Mouse (Mus musculus): ENCODE measurements around the gene Emg1. TPM values are rescaled to one million over a fixed set of nuclear protein-coding genes. Genes with fewer than 3 reads are reported as not detected.
A peak's percentile ranks its signal among the peaks of the same experiment; 100 is the strongest.

The Emg1 gene
- total RNA-seq, 2 experiments from 2014 or later, result 42.9 to 48.8 TPM

- no peak for DNase-seq (ENCODE audit: low spot score in 2 of 2)
- intact Hi-C loops (cut with DNase I), result no loop called here
These were observed 31.0 kb upstream of the Emg1 start for GRCm38 (mm10) chr6:124742839-124743514.

DNA sequence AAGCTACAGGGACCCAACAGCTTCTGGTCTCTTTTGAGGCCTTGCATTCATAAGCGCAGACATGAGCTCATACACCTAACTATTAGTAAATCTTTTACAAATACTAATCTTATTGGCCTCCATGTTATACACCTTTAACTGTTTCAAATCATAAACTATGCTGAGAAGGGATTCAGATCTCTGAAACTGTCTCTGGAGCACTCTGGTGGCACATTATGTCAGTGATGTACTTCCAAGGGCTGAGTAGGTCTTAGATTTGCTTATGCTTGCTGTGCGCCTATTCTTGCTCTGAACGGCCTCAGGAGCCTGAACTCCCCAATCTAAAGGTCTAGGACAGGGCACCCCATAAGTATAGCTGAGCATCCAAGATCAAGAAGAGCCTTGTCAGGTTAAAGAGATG lies 29.9 kb upstream of the Emg1 start:
- no peak for DNase-seq (ENCODE audit: low spot score in 2 of 2)
- intact Hi-C loops (cut with DNase I), result loop anchor here (2.0 kb wide), 2 partner anchors 29 to 63 kb away; partner anchors contain the start of genes Emg1 and Phb2

DNA sequence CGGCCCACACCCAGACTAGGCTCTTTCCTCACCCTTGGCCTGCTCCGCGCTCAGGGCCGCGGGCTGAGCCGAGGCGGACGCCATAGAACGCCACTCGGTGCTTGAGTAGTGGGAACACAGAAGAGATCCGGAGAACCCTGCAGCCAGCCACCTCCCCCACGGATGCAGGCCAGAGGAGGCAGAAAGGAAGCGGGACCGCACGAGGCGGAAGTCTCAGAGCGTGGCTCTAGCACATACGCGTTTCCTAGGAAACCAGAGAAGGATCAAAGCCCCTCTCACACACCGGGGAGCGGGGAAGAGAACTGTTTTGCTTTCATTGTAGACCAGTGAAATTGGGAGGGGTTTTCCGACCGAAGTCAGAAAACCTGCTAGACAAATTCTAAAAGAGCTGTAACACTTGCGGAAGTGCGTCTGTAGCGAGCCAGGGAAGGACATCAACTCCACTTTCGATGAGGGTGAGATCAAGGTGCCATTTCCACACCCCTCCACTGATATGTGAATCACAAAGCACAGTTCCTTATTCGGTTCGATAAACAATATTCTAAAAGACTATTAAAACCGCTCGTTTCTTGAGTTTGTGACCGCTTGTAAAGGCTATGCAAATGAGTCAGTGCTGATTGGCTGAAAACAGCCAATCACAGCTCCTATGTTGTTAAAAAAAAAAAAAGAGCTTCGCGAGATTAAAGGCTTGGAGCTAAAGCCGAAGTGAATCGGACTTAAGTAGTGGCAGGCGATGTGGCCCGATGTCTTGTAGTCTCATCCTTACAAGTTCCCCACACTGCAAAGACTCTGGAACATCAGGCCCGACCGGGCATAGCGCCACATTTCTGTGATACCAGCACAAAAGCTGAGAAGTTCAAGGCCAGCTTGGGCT lies 29.1 kb upstream of the Emg1 start, which contains the start of gene Grcc10:
TSS of gene Grcc10 (minus strand) at position 487 of the 874 bp plus-strand sequence.
- peak; percentile 91 to 96 for DNase-seq (ENCODE audit: low spot score in 2 of 2)
- intact Hi-C loops (cut with DNase I), result loop anchor here (2.0 kb wide), 2 partner anchors 28 to 64 kb away; partner anchors contain the start of genes Emg1 and Phb2

DNA sequence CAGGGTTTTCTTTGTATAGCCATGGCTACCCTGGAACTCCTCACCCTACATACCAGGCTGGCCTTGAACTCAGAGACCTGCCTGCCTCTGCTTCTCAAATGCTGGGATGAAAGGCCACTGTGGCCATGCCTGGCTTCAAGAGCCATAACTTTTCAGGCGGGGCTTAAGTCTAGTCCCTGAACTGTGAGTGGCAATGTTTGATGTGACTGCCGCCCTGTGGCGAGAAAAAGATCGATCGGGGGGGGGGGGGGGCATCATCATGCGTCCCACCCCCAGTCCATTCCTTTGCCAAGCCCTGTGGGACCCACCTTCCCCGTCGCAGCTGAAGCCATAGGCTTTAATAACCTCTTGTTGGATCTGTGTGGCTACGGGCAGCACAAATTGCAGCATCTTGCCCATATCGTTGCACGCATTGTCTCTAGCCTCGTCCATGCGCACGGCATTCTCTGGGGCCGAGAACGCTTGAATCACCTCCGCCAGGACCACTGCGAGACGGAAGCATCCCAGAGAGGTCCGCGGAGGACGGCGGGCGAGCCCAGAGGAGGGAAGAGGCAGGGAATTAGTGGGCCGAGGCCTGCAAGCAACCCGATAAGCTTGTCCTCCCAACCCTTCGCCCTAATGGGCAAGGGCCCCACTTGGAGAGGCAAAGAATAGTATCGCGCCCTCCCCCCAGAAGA lies 28.4 kb upstream of the Emg1 start:
- intact Hi-C loops (cut with DNase I), result loop anchor here (2.0 kb wide), 2 partner anchors 28 to 64 kb away; partner anchors contain the start of genes Emg1 and Phb2
- DNase-seq (ENCODE audit: low spot score in 2 of 2), result peak in 1 of 2 experiments; percentile 61

DNA sequence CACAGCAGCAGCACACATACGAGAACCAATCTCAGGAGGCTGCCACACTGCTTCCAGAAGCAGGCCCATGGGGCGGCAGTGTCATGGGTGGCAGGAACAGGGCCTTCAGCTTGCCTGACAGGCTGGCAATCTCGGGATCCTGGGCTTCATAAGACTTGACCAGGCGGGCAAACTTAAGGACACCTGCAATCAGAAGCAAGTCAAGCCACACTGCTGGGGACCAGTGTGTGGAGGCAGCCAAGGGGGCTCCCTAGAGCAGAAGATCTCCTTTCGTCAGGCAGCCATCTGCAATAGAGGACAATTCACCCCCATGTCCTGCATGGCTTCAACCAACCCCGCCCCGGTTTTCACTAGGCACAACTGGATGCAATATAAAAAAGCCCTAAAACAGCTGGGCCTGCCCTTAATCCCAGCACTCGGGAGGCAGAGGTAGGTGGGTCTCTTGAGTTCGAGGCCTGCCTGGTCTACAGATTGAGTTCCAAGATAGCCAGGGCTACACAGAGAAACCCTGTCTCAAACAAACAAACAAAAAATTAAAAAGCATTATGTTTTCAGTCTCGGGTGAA lies 27.3 kb upstream of the Emg1 start:
- no peak for DNase-seq (ENCODE audit: low spot score in 2 of 2)
- intact Hi-C loops (cut with DNase I), result no loop called here

GRCm38 (mm10) chr6:124738511-124739023 lies 26.6 kb upstream of the Emg1 start, which contains the start of gene Ptpn6:
Ptpn6 (minus strand) TSS chr6:124738714.
- intact Hi-C loops (cut with DNase I), result no loop called here

GRCm38 (mm10) chr6:124737040-124737439 lies 25.1 kb upstream of the Emg1 start:
- intact Hi-C loops (cut with DNase I), result no loop called here
- peak in 1 of 2 experiments; percentile 63 for DNase-seq (ENCODE audit: low spot score in 2 of 2)

More at GRCm38 (mm10) chr6:124738511-124739023, 26.6 kb upstream of the Emg1 start, which contains the start of gene Ptpn6:
- DNase-seq (ENCODE audit: low spot score in 2 of 2), result no peak

DNA sequence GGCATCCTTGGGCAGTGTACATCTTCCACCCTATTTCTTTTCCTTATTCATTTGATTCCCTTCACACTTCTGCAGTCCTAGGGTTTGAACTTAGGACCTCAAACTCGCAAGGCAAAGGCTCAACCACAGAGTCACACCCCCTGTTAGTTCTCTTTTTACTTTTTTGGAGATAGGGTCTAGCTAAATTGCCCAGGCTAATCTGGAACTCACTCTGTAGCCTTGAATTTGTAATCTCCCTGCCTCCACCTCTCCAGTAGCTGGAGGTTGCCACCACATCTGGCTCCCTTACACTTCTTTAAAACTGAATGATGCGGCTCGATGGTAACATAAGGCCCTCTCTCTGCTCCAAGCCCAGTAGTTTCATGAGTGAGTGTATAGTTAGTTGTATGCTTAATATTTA lies 22.4 kb upstream of the Emg1 start:
- intact Hi-C loops (cut with DNase I), result no loop called here
- DNase-seq (ENCODE audit: low spot score in 2 of 2), result no peak

GRCm38 (mm10) chr6:124732476-124733370 lies 20.7 kb upstream of the Emg1 start:
- intact Hi-C loops (cut with DNase I), result no loop called here
- no peak for DNase-seq (ENCODE audit: low spot score in 2 of 2)

GRCm38 (mm10) chr6:124731038-124731437 lies 19.1 kb upstream of the Emg1 start:
- intact Hi-C loops (cut with DNase I), result no loop called here
- no peak for DNase-seq (ENCODE audit: low spot score in 2 of 2)

- intact Hi-C loops (cut with DNase I), result no loop called here
- DNase-seq (ENCODE audit: low spot score in 2 of 2), result no peak
These were observed 18.1 kb upstream of the Emg1 start for GRCm38 (mm10) chr6:124729850-124730705.

DNA sequence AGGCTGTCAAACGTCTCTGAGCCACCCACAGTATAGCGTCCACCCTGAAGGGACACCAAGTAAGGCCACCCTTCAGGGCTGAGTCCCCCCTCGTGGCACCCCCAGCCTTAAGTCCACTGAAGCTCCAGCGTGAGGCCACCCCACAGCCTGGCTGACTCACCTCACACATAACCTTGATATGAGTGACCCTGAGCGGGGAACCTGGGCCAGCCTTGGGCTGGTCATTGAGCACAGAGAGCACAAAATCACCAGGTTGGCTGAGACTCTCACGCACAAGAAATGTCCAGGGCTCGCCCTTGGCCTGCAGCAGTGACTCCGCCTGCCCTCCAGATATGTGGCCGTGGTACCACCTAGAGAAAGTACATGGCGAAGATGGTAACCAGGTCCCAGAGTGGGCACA lies 16.6 kb upstream of the Emg1 start:
- DNase-seq (ENCODE audit: low spot score in 2 of 2), result no peak
- intact Hi-C loops (cut with DNase I), result no loop called here

GRCm38 (mm10) chr6:124724472-124724871 lies 12.5 kb upstream of the Emg1 start:
- no peak for DNase-seq (ENCODE audit: low spot score in 2 of 2)
- intact Hi-C loops (cut with DNase I), result no loop called here

DNA sequence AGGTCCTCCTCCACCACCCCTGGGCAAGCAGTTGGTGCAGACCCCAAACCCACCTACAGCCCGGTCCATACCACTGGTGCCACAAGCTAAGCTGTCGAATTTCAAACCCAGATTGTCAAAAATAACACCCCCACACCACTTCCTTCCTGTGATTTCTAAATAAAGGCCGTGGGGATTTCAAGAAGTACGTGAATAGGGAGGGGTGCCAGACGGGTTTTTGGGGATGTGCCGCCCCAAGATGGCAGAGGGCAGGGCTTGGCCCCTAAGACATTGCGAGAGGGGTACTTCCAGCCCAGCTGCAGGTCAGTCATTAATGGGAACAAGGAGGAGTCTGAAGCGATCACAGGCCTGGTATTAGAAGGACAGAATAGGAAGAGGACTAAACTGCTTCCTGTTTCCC lies 11.6 kb upstream of the Emg1 start:
- DNase-seq (ENCODE audit: low spot score in 2 of 2), result no peak
- intact Hi-C loops (cut with DNase I), result no loop called here

GRCm38 (mm10) chr6:124722876-124723473 lies 11.0 kb upstream of the Emg1 start:
- no peak for DNase-seq (ENCODE audit: low spot score in 2 of 2)
- intact Hi-C loops (cut with DNase I), result no loop called here

DNA sequence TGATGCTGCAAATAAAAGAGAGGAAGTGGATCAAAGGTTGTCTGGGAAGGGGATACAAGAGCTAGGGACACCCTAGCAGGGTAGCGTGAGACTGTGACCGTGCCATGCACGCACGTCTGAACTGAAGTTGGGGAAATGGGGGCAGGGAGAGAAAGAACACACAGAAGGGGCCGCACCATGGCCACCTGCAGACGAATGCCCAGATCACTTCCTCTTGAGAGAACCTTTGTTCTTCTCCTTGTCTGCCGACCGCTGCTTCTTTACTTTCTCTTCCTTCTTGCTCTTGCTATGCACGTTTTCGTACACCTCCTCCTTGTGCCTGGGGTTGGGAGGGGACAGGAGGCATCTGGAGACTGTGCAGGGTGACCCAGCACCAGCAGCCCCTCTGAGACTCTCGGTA lies 8.9 kb upstream of the Emg1 start:
- no peak for DNase-seq (ENCODE audit: low spot score in 2 of 2)

DNA sequence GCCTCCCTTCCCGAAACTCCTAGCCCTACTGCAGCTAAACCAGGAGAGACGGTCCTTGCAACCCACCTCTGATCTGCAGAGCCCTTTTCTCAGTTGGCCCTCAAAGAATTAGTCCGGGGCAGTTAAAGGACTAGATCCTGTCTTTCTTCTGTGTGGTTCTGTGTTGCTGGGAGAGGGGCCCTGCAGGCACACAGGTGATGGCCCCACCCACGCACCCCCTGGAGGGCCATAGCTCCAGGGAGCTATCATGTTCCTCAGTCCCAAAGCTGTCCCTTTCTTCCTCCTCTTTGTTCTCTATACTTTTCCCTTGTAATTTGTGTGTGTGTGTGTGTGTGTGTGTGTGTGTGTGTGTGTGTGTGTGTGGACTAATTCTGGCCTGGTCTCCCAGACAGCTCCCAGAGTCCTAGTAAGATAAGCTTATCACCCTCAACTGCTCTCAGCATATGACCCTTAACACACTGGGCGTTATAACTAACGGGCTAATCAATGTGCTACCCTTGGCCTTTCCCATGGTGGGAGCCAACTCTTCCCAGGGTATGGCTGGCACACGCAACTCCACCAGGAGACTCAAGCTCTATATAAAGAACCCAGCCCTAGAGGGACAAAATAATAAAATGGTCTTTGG lies 7.5 kb upstream of the Emg1 start:
- intact Hi-C loops (cut with DNase I), result no loop called here

More for the DNA sequence above, 8.9 kb upstream of the Emg1 start:
- intact Hi-C loops (cut with DNase I), result no loop called here

More for the DNA sequence above, 7.5 kb upstream of the Emg1 start:
- DNase-seq (ENCODE audit: low spot score in 2 of 2), result no peak
